Mouse (Mus musculus) forebrain, postnatal 0 days (tissue): ENCODE measurements at regions not wholly inside any gene's neighbourhood (a gene's known extent, or its start where the extent isn't known, plus 50 kb on each side); places are given as distances from the start of the nearest gene placed in this dataset.

Experiments used
- ATAC-seq: fragments of 200-750 bp; cut with Nextera tagmentation; 2 replicates; pipeline ENCODE4 v1.8.0; 2017; ENCODE audit warnings: mild to moderate bottlenecking, moderate library complexity
- DNase-seq: peaks from one replicate; pipeline ENCODE4 v3.0.0-alpha.2; 2015
- H3K27ac ChIP-seq: fragments of 300-500 bp; sonication (generic); 2 replicates; pipeline ENCODE4 v1.5.1; 2014; ENCODE audit warnings: low read depth, mild to moderate bottlenecking, antibody characterized with exemption, low read length, moderate library complexity, mixed read lengths
- H3K27me3 ChIP-seq: fragments of 300-500 bp; sonication (generic); 2 replicates; pipeline ENCODE4 v1.6.1; 2014; ENCODE audit warnings: mild to moderate bottlenecking, low read length, mixed read lengths; ENCODE audit not compliant: insufficient read depth
- H3K36me3 ChIP-seq: fragments of 300-500 bp; sonication (generic); 2 replicates; pipeline ENCODE4 v1.6.1; 2014; ENCODE audit warnings: mild to moderate bottlenecking, moderate library complexity; ENCODE audit not compliant: insufficient read depth
- H3K4me1 ChIP-seq: fragments of 300-500 bp; sonication (generic); 2 replicates; pipeline ENCODE4 v1.6.1; 2014; ENCODE audit warnings: antibody characterized with exemption; ENCODE audit not compliant: insufficient read depth
- H3K4me2 ChIP-seq: fragments of 300-500 bp; sonication (generic); 2 replicates; pipeline ENCODE4 v1.6.1; 2014; ENCODE audit warnings: low read depth, mild to moderate bottlenecking, moderate library complexity
- H3K4me3 ChIP-seq: fragments of 300-500 bp; sonication (generic); 2 replicates; pipeline ENCODE4 v1.5.1; 2014; ENCODE audit warnings: low read depth, low read length, mixed read lengths
- H3K9ac ChIP-seq: fragments of 300-500 bp; sonication (generic); 2 replicates; pipeline ENCODE4 v1.6.1; 2014; ENCODE audit warnings: mild to moderate bottlenecking
- H3K9me3 ChIP-seq: fragments of 300-500 bp; sonication (generic); 2 replicates; pipeline ENCODE4 v1.6.1; 2016; ENCODE audit warnings: low read length
- CTCF ChIP-seq: sonication (generic); IDR thresholded peaks from 2 replicates; pipeline ENCODE4 v1.5.1; 2016; ENCODE audit warnings: antibody characterized with exemption, control low read depth, low read depth
- WGBS: fragments of 180-500 bp; shearing (Covaris S2); extraction: QIAGEN DNeasy Blood & Tissue Kit; methylation state at CpG from one replicate; pipeline ENCODE4 v1.1.7; 2014; 5-methylcytosine and 5-hydroxymethylcytosine counted together

- Histone ChIP-seq H3K4me3 (no peak overlapping the region), H3K9me3 (no peaks in the 10 kb centered on the region), H3K4me2 (no peak overlapping the region), H3K9ac (no peak overlapping the region), H3K4me1 (no peaks in the 10 kb centered on the region), H3K36me3 (no peaks in the 10 kb centered on the region), H3K27ac (no peak overlapping the region), H3K27me3 (no peaks in the 10 kb centered on the region)
- 82% methylated on average over 2 of the region's 2 CpGs for WGBS
- ATAC-seq (no peak), DNase-seq (no peak)
- no peak for TF ChIP-seq CTCF
Measured at GRCm38 (mm10) chr3:21760516-21761218, 315.8 kb upstream of the Tbl1xr1 start.

GRCm38 (mm10) chr3:21761219-21761600 lies 315.2 kb upstream of the Tbl1xr1 start:
- no peaks in the 10 kb centered on the region for H3K27me3 ChIP-seq
- H3K4me3 ChIP-seq = no peak overlapping the region
- no peak for TF ChIP-seq CTCF
- no peaks in the 10 kb centered on the region for H3K36me3 ChIP-seq
- H3K9me3 ChIP-seq = no peaks in the 10 kb centered on the region
- H3K4me1 ChIP-seq = no peaks in the 10 kb centered on the region
- no peak overlapping the region for H3K4me2 ChIP-seq
- DNase-seq (no peak), ATAC-seq (no peak)
- H3K27ac ChIP-seq = no peak overlapping the region
- H3K9ac ChIP-seq = no peak overlapping the region

GRCm38 (mm10) chr3:21761909-21762308 lies 314.5 kb upstream of the Tbl1xr1 start:
- no peak for DNase-seq
- no peak for TF ChIP-seq CTCF
- no peaks in the 10 kb centered on the region for H3K4me1 ChIP-seq

GRCm38 (mm10) chr3:21768081-21768480 lies 308.4 kb upstream of the Tbl1xr1 start:
- H3K4me2 ChIP-seq = no peak overlapping the region
- no peaks in the 10 kb centered on the region for H3K36me3 ChIP-seq
- H3K9me3 ChIP-seq = no peaks in the 10 kb centered on the region
- TF ChIP-seq CTCF = no peak
- H3K4me3 ChIP-seq = no peak overlapping the region
- DNase-seq (no peak), ATAC-seq (no peak)
- WGBS = 92% methylated on average over 1 of the region's 1 CpGs
- H3K27me3 ChIP-seq = no peaks in the 10 kb centered on the region
- no peak overlapping the region for H3K9ac ChIP-seq
- no peaks in the 10 kb centered on the region for H3K4me1 ChIP-seq
- no peak overlapping the region for H3K27ac ChIP-seq

More at GRCm38 (mm10) chr3:21761909-21762308, 314.5 kb upstream of the Tbl1xr1 start:
- WGBS = 58% methylated on average over 3 of the region's 3 CpGs
- H3K9ac ChIP-seq = no peak overlapping the region
- H3K36me3 ChIP-seq = no peaks in the 10 kb centered on the region
- no peaks in the 10 kb centered on the region for H3K27me3 ChIP-seq
- H3K4me3 ChIP-seq = no peak overlapping the region
- no peaks in the 10 kb centered on the region for H3K9me3 ChIP-seq
- no peak for ATAC-seq
- no peak overlapping the region for H3K27ac ChIP-seq
- no peak overlapping the region for H3K4me2 ChIP-seq

GRCm38 (mm10) chr3:21769920-21770547 lies 306.4 kb upstream of the Tbl1xr1 start:
- ATAC-seq (no peak), DNase-seq (no peak)
- Histone ChIP-seq H3K9me3 (no peaks in the 10 kb centered on the region), H3K36me3 (no peaks in the 10 kb centered on the region), H3K4me1 (no peaks in the 10 kb centered on the region), H3K9ac (no peak overlapping the region), H3K4me3 (no peak overlapping the region), H3K27ac (no peak overlapping the region), H3K4me2 (no peak overlapping the region), H3K27me3 (no peaks in the 10 kb centered on the region)
- TF ChIP-seq CTCF = no peak
- 58% methylated on average over 9 of the region's 9 CpGs for WGBS

GRCm38 (mm10) chr3:21771752-21772298 lies 304.6 kb upstream of the Tbl1xr1 start:
- H3K9ac ChIP-seq = no peak overlapping the region
- 71% methylated on average over 4 of the region's 4 CpGs for WGBS
- no peaks in the 10 kb centered on the region for H3K4me1 ChIP-seq
- no peaks in the 10 kb centered on the region for H3K9me3 ChIP-seq
- no peak for DNase-seq
- no peak overlapping the region for H3K27ac ChIP-seq
- no peak for ATAC-seq
- no peak overlapping the region for H3K4me3 ChIP-seq
- no peaks in the 10 kb centered on the region for H3K36me3 ChIP-seq
- no peaks in the 10 kb centered on the region for H3K27me3 ChIP-seq
- no peak overlapping the region for H3K4me2 ChIP-seq
- TF ChIP-seq CTCF = no peak

GRCm38 (mm10) chr3:21774172-21774842 lies 302.1 kb upstream of the Tbl1xr1 start:
- Histone ChIP-seq H3K4me3 (no peak overlapping the region), H3K27me3 (no peaks in the 10 kb centered on the region), H3K9me3 (no peaks in the 10 kb centered on the region), H3K4me2 (no peak overlapping the region), H3K27ac (no peak overlapping the region), H3K9ac (no peak overlapping the region), H3K4me1 (no peaks in the 10 kb centered on the region), H3K36me3 (no peaks in the 10 kb centered on the region)
- no peak for TF ChIP-seq CTCF
- ATAC-seq (no peak), DNase-seq (no peak)
- 83% methylated on average over 4 of the region's 4 CpGs for WGBS
